Mouse (Mus musculus): Measurements from ENCODE around the gene Dok3.

Gene Dok3

DNA sequence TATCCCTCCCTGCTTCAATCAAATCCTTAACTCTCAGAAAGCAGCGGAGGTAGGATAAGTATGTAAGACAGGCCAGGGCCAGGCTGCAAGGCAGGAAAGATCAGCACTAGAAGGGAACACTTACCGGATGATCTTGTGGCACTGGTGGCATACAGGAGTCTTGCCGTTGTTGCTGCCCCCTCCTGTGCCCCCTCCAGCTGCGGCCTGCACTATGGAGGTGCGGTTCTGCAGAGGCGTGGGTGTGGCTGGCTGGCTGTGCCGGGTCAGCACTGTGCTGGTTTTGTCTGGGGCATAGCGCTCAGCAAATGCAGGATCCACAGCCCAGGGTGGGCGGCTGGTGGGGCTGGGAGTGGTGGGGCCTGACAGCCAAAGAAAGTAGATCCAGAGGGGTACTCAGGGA lies 23.3 kb downstream of the Dok3 start:
- DNase-seq = no peak

DNA sequence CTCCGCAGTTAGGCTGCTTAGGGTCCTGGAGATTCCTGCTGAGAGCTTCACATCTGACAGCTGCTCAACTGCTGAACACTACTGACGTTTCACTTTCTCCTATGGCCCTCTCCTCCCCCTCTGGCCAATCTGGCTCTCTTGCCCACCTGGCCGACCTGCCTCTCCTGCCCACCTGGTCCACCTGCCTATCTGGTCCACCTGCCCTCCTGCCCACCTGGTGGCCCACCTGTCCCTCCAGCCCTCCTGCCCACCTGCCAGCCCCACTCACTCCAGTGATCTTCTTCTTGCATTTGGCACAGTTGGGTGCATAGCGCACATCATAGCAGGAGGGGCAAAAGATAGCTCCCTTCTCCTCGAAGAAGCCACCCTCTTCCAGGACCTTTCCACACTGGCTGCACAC lies 24.7 kb downstream of the Dok3 start:
- no peak for DNase-seq

DNA sequence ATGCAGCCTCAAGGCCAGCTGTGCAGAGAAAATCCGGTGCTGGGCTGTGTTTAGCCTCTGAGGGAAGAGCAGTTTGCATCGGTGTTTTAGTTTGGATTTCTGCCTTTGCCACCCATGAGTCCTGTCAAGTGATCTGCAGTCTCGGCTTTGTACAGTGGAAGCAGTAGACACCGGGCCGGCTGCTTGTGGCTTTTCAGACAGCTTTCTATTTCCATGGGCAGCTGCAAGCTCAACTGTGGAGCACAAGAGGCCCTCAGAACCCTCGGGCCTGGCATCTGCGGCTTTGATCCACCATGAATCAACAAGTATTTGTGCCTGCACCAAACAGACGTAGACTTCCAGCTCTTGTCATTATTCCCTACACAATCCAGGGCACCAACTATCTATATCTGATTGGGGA lies 26.7 kb downstream of the Dok3 start:
- DNase-seq = no peak

DNA sequence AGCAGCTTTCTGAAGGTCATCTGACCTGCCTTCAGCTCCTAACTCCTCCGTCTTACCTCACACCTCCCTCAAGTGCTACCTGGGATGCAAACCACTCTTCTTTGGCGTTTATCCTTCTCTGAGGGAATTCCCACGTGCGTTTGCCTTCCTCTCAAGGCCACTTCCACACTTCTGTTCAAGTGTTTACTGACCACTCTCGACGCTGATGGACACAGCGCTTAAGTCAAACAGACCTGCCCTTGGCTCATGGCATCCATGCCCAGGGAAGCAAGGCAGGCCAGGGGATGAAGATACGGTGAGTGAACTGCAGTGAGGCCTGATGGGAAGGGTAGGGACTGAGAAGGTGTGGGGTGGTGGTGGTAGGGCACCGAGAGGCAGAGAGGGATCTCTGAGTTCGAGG lies 28.5 kb downstream of the Dok3 start:
- peak; percentile 36 for DNase-seq

DNA sequence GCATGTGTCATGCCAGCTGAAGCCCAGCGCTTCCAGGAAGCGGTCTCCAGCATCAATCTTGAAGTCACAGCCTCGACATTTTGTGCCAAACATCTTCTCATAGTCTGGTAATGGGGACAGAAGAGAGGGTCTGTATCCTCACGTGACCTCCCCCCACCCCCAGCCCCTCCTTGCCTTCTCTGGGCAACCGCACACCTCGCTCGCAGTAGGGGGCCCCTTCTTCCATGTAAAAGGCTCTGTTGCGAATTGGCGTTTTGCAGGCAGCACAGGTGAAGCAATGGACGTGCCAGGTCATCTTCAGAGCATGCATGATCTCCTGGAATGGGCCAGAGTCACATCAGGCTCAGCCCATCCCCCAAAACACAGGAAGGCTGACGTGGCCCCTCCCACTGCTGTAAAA lies 30.2 kb downstream of the Dok3 start:
- no peak for DNase-seq

DNA sequence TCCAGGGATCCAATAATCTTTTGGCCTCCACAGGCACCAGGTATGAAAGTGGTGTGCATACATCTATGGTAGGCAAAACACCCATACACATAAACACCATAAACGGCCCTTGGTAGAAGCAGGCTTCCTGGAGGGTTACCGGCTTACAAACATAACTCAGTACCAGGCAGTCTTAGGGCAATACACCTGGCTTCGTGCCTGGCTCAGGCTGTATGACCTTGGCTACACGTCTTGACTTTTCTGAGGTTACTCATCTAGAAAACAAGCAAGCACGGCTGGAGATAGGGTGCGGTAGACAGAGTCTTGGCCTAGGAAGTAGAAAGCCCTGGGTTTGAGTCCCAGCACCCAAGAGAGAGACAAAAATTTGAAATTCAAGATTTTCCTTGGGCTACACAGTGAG lies 32.4 kb downstream of the Dok3 start:
- no peak for DNase-seq

DNA sequence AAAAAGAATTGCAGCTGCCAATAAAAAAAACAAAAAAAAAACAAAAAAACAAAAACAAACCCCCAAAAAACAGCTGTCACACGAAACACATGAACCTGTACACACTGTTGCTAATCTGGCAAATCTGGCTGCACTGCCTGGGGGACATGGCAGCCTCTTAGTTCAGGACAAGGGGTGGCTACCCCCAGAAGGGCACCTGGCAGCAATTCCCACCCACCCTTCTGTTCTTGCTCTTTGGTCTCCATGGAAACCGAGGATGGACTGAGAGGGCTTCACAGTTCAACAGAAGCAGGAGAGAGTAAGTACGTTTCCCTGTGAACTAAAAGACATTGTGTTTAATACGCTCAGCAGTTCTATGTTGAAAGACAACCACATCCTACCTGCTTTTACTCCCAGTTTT lies 33.4 kb downstream of the Dok3 start:
- no peak for DNase-seq

DNA sequence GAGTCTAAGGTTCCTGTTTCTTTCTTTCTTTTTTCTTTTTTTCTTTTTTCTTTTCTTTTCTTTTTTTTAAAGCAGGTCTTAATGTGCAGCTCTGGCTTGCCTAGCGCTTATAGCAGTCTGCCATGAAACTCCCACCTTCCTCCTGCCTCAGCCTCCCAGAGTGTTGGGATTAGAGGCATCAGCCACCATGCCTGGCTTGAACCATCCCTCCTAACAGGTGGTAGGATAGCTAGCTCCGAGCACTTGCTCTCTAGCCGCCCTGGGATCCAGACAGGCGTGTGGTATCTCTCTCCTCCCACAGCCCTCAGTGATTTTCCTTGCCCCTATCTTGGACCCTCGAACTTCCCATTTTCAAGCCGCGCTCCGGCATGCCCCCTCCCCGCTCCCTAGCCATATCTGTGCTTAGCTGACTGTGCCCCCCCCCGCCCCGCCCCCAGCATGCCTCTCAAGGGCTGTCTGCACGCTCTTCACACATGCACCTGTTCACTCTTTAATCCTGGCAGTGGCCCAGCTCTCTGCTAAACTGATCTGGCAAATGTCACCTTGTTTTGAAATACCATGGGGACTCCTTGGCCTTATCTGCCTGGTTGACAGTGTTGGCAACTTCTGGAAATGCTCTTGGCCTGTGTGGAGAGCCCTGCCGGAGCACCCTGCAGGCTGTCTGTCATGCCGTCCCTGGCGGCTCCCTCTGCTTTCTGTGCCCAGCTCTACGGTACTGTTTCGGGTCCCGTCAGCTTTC lies 34.0 kb downstream of the Dok3 start:
- DNase-seq = peak; percentile 49

DNA sequence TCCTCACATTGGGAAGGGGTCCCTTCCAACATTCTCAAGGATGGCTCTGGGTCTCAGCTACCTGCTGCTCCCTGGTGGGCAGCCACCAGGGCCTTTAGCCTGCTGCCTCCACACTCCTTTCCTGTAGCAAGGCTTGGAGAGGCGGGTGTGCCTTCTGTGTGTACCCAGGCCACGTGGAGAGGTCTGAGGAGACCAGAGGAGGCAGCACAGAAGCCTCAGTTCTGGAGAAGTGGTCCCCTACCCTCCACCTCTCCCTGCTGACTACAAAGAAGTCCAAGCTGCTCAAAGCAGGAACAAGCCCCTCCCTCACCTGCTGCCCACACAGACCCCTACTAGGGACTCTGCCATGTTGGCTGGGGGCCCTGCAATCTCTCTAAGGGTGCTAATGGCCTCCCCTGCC lies 34.8 kb downstream of the Dok3 start:
- DNase-seq = no peak

DNA sequence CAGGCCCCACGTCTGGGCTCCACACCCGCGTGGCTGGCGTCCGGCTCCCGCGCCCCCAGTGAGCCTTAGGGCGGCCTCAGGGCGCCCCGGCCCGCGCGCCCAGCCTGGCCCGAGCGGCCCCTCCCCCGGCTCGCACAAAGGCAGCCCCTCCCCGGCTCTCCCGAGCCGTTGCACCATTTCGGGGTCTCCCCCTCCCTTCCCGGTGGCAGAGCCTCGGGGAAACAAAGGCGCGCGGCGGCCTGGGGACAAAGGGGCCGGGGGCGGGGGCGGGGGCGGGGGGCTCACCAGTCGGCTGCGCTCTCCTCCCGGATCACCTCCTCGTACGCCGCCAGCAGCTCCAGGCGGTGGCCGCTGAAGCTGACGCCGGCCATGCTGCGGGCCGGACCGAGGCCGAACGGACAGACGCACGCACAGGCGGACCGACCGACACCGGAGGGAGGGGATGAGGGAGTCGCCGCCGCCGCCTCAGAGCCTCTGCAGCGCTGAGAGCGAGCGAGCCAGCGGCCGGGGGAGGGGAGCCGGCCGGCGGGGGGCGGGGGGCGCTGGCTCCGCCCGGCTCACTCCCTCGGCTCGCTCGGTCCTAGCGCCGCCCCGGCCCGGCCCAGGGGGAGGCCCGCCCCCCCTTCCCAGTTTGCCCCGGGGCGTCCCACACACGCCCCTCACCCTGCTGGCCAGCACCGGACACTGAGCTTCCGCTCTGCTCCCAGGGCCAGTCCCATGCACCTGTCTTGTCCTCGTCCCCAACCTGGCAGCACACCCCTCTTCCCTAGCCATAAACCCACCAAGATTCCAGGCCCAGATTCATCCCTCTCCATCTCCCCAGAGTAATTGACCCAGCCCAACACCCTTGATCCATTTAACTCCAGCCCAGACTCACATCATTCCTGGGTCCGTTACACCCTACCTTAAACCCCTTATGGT lies 41.3 kb downstream of the Dok3 start, which contains the start of gene Dbn1:
Gene Dbn1 (minus strand): TSS at position 534 of the 921 bp plus-strand sequence.
- peak; percentile 48 for DNase-seq

DNA sequence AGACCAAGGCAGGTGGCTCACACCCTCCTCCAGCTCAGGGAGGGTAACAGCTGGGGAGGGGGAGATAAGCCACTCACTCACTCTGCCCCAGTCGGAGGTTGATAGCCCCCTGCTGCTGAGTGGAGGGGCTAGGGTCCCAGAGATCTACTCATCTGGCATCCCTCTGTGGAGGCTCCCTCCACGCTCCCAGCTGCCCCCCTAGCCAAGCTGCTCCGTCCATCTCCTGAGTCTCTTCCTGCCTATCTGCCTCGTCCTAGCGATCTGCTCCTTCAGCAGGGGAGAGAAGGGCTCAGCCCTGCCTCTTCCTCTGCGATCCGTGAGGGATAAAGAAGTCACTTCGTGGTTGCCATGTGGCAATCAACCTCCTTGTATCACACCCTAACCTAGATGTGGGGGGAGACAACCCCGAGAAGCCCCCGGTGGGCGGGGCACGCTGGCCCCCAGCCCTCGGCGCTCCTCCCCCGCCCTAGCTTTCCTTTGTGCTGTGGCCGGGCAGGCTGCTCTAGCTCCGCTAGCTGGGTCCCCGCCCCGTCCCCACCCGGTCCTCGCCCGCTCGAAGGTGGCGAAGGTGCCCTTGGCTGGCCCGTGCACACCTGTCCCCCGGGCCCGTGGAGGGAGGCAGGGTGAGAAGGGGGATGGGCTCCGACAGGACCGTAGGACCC lies 42.0 kb downstream of the Dok3 start:
- DNase-seq = peak; percentile 34

DNA sequence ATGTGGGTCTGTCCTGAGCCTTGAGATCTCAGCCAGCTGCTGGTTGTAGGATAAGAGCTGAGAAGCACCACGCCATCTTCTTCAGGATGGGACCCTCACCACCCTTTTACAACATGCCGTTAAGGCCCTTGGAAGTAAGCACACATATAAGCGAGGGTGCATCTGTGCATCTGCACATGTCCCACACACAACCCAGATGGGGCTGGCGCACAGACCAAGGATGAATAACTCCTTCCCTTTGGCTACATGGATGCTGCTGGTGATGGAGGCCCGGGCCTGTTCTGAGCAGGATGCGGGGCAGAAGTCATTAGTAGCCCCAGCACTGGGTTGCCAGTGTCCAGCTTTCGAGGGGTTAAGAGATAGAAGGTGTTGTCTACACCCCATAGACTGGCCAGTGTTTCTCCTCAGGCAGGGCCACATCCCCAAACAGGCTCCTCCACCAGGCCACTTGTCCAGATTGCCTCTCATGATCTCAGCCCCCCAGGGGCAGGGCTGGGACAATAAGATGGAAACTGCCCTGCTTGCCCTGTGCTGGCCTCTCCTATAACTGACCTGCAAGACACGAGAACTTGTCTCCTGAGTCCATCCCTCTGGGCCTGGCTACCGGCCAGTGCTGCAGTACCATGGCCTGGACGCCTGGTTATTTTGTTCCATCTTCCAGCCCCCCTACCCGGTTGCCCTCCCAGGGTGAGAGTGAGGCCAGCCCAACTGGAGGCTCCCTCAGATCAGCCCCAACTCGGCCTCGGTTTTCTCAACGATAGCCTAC lies 42.9 kb downstream of the Dok3 start:
- no peak for DNase-seq

DNA sequence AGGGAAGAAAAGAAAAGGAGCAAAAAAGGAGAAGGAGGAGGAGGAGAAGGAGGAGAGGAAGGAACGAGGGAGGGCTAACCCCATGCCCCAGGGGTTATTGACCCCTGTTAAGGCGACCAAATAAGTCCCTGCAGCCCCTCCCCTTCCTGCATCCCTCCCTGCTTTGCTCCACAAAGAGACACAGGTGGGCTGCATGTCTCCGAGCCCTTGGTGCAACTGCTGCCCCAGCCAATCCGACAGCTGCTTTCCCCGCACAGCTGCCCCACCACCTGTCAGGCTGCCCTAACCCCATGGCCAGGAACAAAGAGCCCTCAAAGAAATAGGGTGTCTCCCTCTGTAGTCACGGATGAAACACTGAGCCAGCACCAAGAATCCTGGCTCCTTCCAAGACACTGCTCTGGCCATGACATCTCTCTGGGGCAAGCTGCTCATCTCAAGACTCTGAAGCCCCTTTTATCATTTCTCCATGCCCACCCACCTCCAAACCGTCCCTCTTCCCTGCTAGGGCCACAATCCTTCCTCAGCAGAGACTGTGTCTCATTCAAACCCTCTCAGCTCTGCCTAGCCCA lies 44.5 kb downstream of the Dok3 start:
- no peak for DNase-seq

DNA sequence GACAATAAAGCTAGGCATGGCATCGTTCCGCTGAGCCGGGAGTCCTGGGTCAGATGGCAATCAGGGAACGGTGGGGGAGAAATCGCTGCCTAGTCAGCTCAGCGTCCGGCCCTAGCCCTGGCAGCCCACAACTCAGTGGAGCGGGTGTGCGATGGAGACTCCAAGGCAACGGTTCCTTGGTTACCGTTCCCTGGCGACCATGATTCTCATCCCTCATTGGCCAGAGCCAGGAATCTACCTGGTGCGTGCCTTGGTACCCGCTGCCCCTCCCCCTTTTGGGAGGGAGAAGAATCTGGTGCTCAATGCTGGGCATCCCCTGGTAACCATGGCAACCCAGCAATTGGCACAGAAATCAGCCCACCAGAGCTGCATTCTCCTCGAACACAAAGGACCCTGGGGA lies 45.5 kb downstream of the Dok3 start:
- DNase-seq = no peak

DNA sequence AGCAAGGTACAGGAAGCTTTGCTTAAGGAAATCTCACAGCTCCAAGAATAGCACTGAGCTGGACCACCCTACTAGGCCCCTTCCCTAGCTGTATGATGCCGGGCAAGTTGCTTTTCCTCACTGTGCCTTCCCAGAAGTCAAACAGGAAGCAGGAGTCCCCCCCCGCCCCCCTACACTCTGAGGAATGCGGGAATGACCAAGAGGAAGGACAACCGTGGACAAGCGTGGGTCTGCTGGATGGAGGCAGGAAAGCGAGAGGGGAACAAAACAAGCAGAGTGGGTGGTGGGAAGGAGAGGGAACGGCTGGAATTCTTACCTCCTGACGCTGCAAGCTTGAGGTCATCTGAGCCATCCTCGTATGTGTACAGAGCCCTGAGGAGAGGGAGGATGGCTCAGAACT lies 46.0 kb downstream of the Dok3 start:
- DNase-seq = no peak

DNA sequence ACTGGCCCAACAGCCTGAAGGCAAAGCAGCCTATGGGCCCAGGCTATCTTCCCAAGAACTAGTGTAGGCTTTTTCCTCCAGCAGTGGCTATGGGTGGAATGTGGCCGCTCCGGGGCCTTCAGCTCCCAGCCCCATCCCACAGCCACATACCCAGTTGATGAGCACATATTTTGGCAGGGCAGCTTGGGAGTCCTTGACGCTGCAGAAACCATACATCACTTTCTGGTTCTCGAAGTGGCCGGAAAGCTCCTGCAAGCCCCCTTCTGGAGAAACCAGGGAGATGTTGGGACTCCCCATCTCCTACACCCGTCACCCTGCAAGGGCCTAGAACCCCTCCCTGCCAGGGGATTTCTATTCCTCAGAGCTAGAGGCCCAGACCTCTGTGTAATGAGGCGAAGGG lies 46.6 kb downstream of the Dok3 start:
- DNase-seq = peak; percentile 32

DNA sequence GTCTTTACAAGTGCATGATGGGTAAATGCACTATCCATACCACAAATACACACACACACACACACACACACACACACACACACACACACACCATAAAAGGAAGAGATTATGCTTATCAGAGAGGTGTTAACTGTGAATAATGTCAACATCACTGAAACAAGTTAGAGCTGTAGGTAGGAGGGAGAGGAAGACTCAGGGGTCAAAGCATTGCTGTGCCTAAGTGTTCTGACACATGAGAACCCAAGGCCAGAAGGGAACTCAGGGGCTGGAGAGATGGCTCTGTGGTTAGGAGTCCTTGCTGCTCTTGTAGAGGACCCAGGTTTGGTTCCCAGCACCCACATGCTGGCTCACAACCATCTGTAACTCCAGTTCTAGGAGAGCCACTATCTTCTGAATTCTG lies 49.2 kb downstream of the Dok3 start:
- no peak for DNase-seq

DNA sequence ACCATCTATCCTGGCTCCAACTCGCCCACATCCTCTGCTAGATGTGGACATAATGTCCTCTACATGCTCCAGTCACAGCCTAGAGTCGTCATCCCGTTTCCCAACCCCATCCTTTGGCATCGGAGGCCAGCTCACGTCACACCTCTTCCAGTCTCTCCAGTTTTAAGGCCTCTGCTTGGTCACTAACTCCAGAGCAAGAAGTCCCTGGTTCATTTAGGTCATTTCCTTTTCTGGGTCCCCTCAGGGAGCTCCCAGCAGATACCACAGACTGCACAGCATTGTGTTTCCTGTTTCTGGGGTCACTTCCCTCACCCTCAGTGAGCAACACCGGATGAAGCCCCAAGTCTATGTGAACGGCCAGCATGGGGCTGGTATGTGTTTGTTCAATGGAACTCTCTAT lies 50.1 kb downstream of the Dok3 start:
- DNase-seq = no peak

DNA sequence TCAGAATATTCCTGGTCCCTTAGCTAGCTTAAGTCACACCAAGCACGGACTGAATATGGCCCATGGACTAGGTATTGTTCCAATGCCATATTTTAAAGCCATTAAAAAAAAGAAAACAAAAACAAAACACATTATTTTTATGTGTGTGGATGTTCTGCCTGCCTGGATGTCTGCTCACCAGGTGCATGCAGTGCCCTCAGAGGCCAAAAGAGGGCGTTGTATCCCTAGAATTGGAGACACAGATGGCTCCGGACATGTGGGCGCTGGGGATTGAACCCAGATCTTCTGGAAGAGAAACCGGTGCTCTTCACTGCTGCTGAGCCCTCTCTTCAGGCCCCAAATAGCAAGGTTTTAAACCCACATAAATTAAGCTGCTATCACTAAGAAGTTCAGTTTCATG lies 51.1 kb downstream of the Dok3 start:
- DNase-seq = peak; percentile 41

DNA sequence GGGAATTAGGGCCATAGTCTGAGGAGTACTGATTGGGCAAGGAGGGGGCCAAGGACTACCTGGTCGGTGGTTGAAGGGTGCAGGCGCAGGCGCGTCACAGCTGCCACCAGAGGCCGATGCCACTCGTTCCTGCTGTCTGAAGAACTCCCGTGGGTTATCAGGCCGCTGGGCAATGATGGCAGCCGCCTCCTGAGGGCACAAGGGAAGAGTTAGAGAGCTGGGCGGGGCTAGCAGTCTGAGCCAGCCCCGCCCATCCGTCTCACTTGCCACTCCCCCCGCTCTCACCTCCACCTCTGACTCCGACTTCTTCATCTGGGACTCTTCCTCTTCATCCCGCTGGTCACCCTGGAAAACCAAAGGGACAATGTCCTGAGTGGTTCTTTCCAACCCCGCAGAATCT lies 51.6 kb downstream of the Dok3 start:
- DNase-seq = no peak

DNA sequence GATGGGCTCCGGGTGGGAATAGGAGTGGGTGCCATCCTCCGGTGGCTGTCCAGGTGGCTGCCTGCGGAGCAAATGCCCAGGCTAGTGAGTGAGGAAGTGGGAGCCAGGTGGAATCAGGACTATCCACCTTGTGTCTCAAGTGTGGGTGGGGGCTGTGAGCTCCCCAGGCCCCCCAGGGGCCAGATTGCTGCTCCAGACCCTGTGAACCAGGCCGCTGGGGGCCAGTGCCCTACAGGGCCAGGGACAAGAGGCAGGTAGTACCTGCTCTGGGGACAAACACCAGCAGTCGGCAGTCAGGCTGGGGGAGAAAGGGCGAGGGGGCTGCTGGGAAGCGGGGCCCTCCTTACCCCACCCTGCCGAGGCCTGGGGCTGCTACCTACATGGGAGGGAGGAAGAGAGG lies 52.8 kb downstream of the Dok3 start:
- DNase-seq = no peak

DNA sequence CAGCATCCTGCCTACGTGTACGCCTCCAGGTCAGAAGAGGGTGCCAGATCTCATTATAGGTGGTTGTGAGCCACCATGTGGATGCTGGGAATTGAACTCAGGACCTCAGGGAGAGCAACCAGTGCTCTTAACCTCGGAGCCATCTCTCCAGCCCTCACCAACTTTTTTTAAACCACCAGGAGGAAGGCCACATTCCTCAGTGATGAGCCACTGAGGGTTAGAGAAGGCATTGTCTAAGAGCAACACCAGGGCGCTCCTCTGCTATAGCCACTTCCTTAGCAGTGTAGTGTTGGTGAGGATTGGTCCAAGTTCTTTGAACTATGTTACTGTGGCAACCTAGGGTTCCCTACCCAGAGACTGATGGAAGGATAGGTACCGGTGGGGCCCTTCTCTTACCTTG lies 53.3 kb downstream of the Dok3 start:
- no peak for DNase-seq

DNA sequence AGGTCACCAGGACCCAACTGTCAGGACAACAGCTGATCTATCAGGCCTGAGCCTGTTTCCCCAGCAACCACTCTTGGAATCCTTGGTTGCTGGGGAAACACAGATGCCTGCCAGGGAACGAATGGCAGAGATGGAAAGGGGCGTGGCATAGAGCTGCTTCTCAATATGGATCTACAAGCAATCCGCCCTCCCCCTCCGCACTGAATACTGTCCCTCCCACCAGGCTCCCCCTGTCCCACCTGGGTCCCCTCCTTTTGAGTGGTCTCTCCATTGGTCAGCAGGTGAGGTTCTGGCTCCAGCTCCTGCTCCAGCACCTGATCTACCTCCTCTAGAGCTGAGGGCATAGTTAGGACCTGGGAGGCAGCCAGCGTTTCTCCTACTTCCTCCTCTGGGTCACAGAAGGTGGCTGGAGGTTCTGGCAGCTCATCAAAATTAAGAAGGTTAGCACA lies 54.5 kb downstream of the Dok3 start:
- DNase-seq = no peak

Data from lung, postnatal 14 days (tissue).